Mouse (Mus musculus) myocyte (in vitro differentiated cells): Measurements from ENCODE around the gene Mvp. TPM values are rescaled to one million over a fixed set of nuclear protein-coding genes. Genes with fewer than 3 reads are reported as not detected.

Source experiments
- H3K27me3 ChIP-seq: one replicate; pipeline ENCODE4 v1.6.1; 2011; ENCODE audit not compliant: control insufficient read depth, insufficient read depth, insufficient read length
- H3K36me3 ChIP-seq: one replicate; pipeline ENCODE4 v1.6.1; 2011; ENCODE audit not compliant: control insufficient read depth, insufficient read depth
- H3K4me2 ChIP-seq: one replicate; pipeline ENCODE4 v1.6.1; 2011; ENCODE audit warnings: low read depth, control low read depth
- H3K4me3 ChIP-seq: one replicate; pipeline ENCODE4 v1.5.1; 2011; ENCODE audit warnings: mild to moderate bottlenecking, control low read depth, moderate library complexity
- H3K79me2 ChIP-seq: one replicate; pipeline ENCODE4 v1.6.1; 2011; ENCODE audit not compliant: control insufficient read depth, insufficient read depth
- H3ac ChIP-seq: one replicate; pipeline ENCODE4 v1.6.1; 2011; ENCODE audit not compliant: control insufficient read depth, insufficient read length
- CEBPB ChIP-seq: IDR thresholded peaks from 2 replicates; pipeline ENCODE4 v1.6.1; 2011; ENCODE audit warnings: mild to moderate bottlenecking, moderate library complexity; ENCODE audit not compliant: poor library complexity, insufficient read depth, severe bottlenecking
- E2F4 ChIP-seq: IDR thresholded peaks from one replicate; pipeline ENCODE4 v1.6.1; 2011; ENCODE audit warnings: mild to moderate bottlenecking, control low read depth, moderate library complexity; ENCODE audit not compliant: insufficient read depth
- MAX ChIP-seq: IDR thresholded peaks from one replicate; pipeline ENCODE4 v1.6.1; 2011; ENCODE audit warnings: low read depth, mild to moderate bottlenecking, control low read depth
- MYOD1 ChIP-seq, 3 experiments: IDR thresholded peaks; one replicate each; pipeline ENCODE4 v1.6.1; 2011; ENCODE audit warnings: control low read depth in 2 of 3, low read depth in 2 of 3, mild to moderate bottlenecking in 2 of 3, moderate library complexity in 1 of 3; ENCODE audit not compliant: insufficient read length in 2 of 3, control insufficient read depth in 1 of 3
- MYOG ChIP-seq, 3 experiments: IDR thresholded peaks; one replicate each; pipeline ENCODE4 v1.6.1; 2011; ENCODE audit warnings: control low read depth in 2 of 3, low read depth in 2 of 3, mild to moderate bottlenecking in 2 of 3; ENCODE audit not compliant: insufficient read length in 2 of 3, control insufficient read depth in 1 of 3, insufficient read depth in 1 of 3
- POLR2A ChIP-seq: IDR thresholded peaks from one replicate; pipeline ENCODE4 v1.6.1; 2011; ENCODE audit warnings: low read depth, mild to moderate bottlenecking, control low read depth, moderate library complexity; ENCODE audit not compliant: insufficient read length
- POLR2AphosphoS2 ChIP-seq: IDR thresholded peaks from one replicate; pipeline ENCODE4 v1.6.1; 2011; ENCODE audit warnings: low read depth, control low read depth; ENCODE audit not compliant: insufficient read length
- REST ChIP-seq: IDR thresholded peaks from one replicate; pipeline ENCODE4 v1.6.1; 2011; ENCODE audit warnings: mild to moderate bottlenecking, control low read depth, moderate library complexity; ENCODE audit not compliant: insufficient read depth, insufficient read length
- SRF ChIP-seq: IDR thresholded peaks from one replicate; pipeline ENCODE4 v1.6.1; 2011; ENCODE audit warnings: low read depth; ENCODE audit not compliant: control insufficient read depth, insufficient read length
- TCF12 ChIP-seq: IDR thresholded peaks from one replicate; pipeline ENCODE4 v1.6.1; 2011; ENCODE audit warnings: mild to moderate bottlenecking, control low read depth; ENCODE audit not compliant: poor library complexity, insufficient read depth, severe bottlenecking
- TCF3 ChIP-seq: IDR thresholded peaks from one replicate; pipeline ENCODE4 v1.6.1; 2011; ENCODE audit warnings: low read depth, control low read depth; ENCODE audit not compliant: insufficient read length
- USF1 ChIP-seq: IDR thresholded peaks from one replicate; pipeline ENCODE4 v1.6.1; 2011; ENCODE audit warnings: low read depth, mild to moderate bottlenecking, control low read depth, moderate library complexity
- polyA plus RNA-seq: library from polyadenylated mRNA; unstranded; fragments of >200 nt; fragmentation: generic; extraction: Trizol; gene quantifications from one replicate; pipeline ENCODE4 v1.2.1, GENCODE M21; 2012; ENCODE audit warnings: missing spikeins

The Mvp gene
- polyA plus RNA-seq, 1 experiment, result 111 TPM

DNA sequence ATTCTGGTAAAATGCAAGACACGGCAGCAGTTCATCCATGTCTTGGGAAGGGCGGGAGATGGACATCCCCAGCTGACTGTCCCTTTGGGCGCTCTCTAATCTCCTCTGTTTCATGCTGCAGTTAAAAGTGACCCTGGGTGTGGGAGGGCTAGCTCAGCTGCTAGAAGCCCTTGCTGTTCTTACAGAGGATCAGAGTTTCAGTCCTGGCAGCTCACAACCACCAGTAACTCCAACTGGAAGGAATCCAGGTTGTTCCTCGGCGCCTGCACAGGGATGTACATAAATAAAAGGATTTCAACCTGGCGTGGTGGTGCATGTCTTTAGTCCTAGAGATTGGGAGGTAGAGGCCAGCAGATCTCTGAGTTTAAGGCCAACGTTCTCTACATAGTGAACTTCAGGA lies 31.3 kb downstream of the Mvp start:
- Histone ChIP-seq H3K4me2 (no peak overlapping the region), H3K79me2 (no peaks in the 10 kb centered on the region), H3K36me3 (peaks cover 11% of the 10 kb centered on the region), H3K27me3 (no peaks in the 10 kb centered on the region), H3ac (no peak overlapping the region), H3K4me3 (no peak overlapping the region)
- peak in 2 of 3 experiments; percentile 34 to 76 for TF ChIP-seq MYOD1 (IDR thresholded peaks at IDR 0.05; ENCODE audit: control insufficient read depth in 1 of 3, insufficient read length in 2 of 3, low read depth in 2 of 3)
- TF ChIP-seq TCF3, result no peak
- TF ChIP-seq POLR2AphosphoS2, result no peak
- no peak for TF ChIP-seq USF1
- TF ChIP-seq MYOG (IDR thresholded peaks at IDR 0.05; ENCODE audit: control insufficient read depth in 1 of 3, insufficient read depth in 1 of 3, insufficient read length in 2 of 3, low read depth in 2 of 3), result peak in 1 of 3 experiments; percentile 24
- TF ChIP-seq E2F4, result no peak
- TF ChIP-seq TCF12, result no peak
- no peak for TF ChIP-seq SRF
- no peak for TF ChIP-seq MAX
- TF ChIP-seq CEBPB, result no peak

DNA sequence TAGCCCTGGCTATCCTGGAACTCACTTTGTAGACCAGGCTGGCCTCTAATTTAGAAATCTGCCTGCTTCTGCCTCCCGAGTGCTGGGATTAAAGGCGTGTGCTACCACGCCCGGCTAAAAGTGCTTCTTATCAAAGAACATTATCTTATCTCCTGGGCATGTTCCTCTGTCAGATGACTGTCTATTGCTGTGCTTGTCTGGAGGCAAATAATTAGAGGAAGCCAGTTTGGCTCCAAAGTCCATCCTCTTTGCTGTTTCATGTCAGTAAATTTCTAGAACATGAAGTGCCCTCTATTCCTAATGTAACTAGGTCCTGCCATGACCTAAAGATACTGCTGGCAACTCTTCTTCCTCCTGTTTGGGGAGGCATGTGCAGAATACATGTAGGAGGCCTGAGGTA lies 32.4 kb downstream of the Mvp start:
- Histone ChIP-seq H3K27me3 (no peaks in the 10 kb centered on the region), H3K4me2 (no peak overlapping the region), H3ac (no peak overlapping the region), H3K4me3 (no peak overlapping the region), H3K79me2 (peaks cover 5% of the 10 kb centered on the region), H3K36me3 (peaks cover 14% of the 10 kb centered on the region)
- TF ChIP-seq MAX (no peak), CEBPB (no peak), REST (no peak), TCF12 (no peak), POLR2A (no peak), USF1 (no peak), SRF (no peak), TCF3 (no peak), MYOG (IDR thresholded peaks at IDR 0.05; ENCODE audit: control insufficient read depth in 1 of 3, insufficient read depth in 1 of 3, insufficient read length in 2 of 3, low read depth in 2 of 3) (no peak), MYOD1 (IDR thresholded peaks at IDR 0.05; ENCODE audit: control insufficient read depth in 1 of 3, insufficient read length in 2 of 3, low read depth in 2 of 3) (no peak), POLR2AphosphoS2 (no peak), E2F4 (no peak)

DNA sequence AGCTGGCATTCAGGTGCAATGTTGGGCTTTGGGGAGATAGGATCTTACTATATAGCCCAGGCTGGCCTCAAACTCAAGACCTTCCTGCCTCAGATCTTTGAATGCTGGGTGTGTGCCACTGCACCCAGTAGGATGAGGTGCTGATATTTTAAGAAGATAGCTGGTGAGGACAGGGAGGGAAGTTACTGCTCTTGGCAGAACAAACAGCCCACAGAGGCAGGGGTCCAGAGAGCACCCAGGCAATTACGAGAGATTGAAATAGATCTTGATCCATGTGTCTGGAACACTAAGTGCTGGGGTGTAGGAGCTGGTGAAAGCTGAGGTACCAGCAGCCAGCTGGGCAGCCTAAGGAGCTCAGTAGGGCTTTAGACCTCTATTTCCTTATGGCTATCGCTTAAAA lies 32.8 kb downstream of the Mvp start:
- H3ac ChIP-seq, result no peak overlapping the region
- H3K27me3 ChIP-seq, result no peaks in the 10 kb centered on the region
- peaks cover 9% of the 10 kb centered on the region for H3K79me2 ChIP-seq
- TF ChIP-seq MYOD1 (IDR thresholded peaks at IDR 0.05; ENCODE audit: control insufficient read depth in 1 of 3, insufficient read length in 2 of 3, low read depth in 2 of 3), result no peak
- TF ChIP-seq E2F4, result no peak
- no peak for TF ChIP-seq MYOG (IDR thresholded peaks at IDR 0.05; ENCODE audit: control insufficient read depth in 1 of 3, insufficient read depth in 1 of 3, insufficient read length in 2 of 3, low read depth in 2 of 3)
- TF ChIP-seq REST, result no peak
- no peak for TF ChIP-seq USF1
- TF ChIP-seq MAX, result no peak
- TF ChIP-seq POLR2AphosphoS2, result no peak
- TF ChIP-seq TCF12, result no peak
- TF ChIP-seq SRF, result no peak
- TF ChIP-seq TCF3, result no peak
- no peak overlapping the region for H3K4me3 ChIP-seq
- no peak overlapping the region for H3K4me2 ChIP-seq
- peaks cover 14% of the 10 kb centered on the region for H3K36me3 ChIP-seq

DNA sequence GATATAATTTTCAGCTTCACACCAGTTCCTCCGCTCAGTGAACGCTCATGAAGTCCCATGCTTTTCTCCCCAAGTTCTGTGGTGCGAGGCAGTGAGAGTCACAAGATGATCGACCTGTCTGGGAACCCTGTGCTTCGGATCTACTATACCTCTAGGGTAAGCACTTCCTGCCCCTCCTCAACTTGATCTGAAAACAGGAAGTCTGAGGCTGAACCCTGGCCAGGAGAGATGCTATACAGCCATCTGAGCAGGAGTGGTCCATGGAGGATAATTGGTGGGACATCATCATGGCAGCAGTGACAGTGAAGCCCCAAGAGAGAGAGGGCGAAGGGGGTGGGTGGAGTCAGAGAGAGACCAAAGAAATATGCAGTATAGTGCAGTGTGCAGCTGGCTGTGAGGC lies 35.6 kb downstream of the Mvp start:
- Histone ChIP-seq H3K79me2 (peaks cover 13% of the 10 kb centered on the region), H3K4me2 (no peak overlapping the region), H3K27me3 (no peaks in the 10 kb centered on the region), H3K36me3 (peaks cover 14% of the 10 kb centered on the region), H3K4me3 (no peak overlapping the region), H3ac (no peak overlapping the region)
- TF ChIP-seq POLR2AphosphoS2, result no peak
- TF ChIP-seq POLR2A, result no peak
- no peak for TF ChIP-seq MYOD1 (IDR thresholded peaks at IDR 0.05; ENCODE audit: control insufficient read depth in 1 of 3, insufficient read length in 2 of 3, low read depth in 2 of 3)
- TF ChIP-seq SRF, result no peak
- no peak for TF ChIP-seq MYOG (IDR thresholded peaks at IDR 0.05; ENCODE audit: control insufficient read depth in 1 of 3, insufficient read depth in 1 of 3, insufficient read length in 2 of 3, low read depth in 2 of 3)
- no peak for TF ChIP-seq MAX
- TF ChIP-seq REST, result no peak
- no peak for TF ChIP-seq E2F4
- TF ChIP-seq USF1, result no peak
- TF ChIP-seq TCF12, result no peak
- no peak for TF ChIP-seq TCF3
- no peak for TF ChIP-seq CEBPB

DNA sequence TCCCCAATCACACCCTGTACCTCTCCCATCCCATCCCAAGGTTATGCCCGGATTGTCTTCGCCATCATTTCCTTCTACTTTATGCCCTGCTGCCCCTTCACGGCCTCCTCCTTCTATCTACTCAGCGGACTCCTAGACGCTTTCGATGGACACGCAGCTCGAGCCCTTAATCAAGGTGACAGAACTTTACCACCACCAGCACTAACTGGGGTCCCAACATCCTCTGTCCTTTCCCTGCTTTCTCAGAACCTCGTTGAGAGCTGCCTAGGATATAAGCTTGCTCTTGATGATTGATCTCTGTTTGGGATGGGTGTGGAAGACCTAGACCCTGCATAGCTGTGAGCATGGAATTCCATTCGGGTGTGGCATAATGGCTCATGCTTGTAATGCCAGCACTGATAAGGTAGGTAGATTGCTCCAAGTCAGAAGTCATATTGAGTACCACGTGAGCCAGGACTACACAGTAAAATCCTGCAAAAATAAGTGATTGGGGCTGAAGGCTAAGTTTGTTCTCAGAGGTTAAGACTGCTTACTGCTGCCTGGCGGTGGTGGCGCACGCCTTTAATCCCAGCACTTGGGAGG lies 37.5 kb downstream of the Mvp start:
- no peak for TF ChIP-seq SRF
- TF ChIP-seq REST, result no peak
- TF ChIP-seq POLR2AphosphoS2, result no peak
- TF ChIP-seq MAX, result no peak
- no peak for TF ChIP-seq CEBPB
- TF ChIP-seq USF1, result no peak
- no peak for TF ChIP-seq MYOD1 (IDR thresholded peaks at IDR 0.05; ENCODE audit: control insufficient read depth in 1 of 3, insufficient read length in 2 of 3, low read depth in 2 of 3)
- no peak for TF ChIP-seq POLR2A
- no peak for TF ChIP-seq MYOG (IDR thresholded peaks at IDR 0.05; ENCODE audit: control insufficient read depth in 1 of 3, insufficient read depth in 1 of 3, insufficient read length in 2 of 3, low read depth in 2 of 3)
- no peak for TF ChIP-seq TCF12
- TF ChIP-seq TCF3, result no peak
- no peak for TF ChIP-seq E2F4
- Histone ChIP-seq H3K79me2 (peaks cover 13% of the 10 kb centered on the region), H3K4me3 (peak overlapping the region; percentile 95), H3ac (peak overlapping the region; percentile 83), H3K4me2 (peak overlapping the region; percentile 77), H3K36me3 (peaks cover 14% of the 10 kb centered on the region), H3K27me3 (no peaks in the 10 kb centered on the region)
